Mouse (Mus musculus): ENCODE results near the gene Tpd52l1.

The Tpd52l1 gene

DNA sequence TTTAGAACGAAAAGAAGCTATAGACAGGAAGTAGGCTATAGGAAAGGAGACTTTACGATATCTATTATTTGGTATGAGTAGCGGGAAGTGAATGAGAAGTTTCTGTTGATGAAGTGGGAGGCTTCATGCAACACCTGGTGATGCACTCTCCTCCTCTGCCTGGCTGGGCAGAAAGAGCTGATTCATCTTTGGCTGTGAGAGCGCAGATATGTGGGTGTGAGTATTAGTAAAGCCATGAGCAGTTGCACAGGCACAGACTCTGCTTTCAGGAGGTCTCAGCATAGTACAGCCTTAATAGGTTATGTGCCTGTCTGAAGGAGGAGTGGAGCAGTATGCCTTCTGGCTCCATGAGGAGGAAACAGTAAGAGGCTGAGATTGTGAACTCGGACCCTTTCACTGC, 109.3 kb downstream of the Tpd52l1 start:
- peak; percentile 9 for DNase-seq (ENCODE audit: low spot score)

DNA sequence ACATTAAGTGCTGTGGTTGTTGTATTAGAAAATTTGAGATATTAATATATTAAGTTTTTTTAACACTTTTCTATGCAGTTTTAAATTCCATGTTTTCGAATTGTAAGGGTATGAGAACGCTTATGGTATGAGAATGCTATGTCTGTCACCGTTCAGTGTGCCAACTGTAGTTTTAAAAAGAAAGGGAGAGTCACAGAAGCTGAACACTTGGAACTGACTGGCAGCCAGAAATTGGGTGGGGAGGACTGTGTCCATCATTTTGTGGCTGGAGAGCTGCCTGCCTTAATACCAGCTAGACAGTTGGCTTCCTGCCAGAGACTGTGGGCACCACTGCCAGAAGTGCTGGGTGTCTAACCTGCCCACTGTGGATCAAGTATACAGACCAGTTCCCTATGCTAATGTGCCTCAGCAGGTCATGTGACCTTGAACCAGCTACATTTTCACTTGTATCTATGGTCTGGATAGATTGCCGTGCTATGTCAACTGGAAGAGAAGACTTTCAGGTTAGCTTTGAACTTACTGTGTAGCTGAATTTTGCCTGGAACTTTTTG, 114.5 kb downstream of the Tpd52l1 start:
- DNase-seq (ENCODE audit: low spot score), result no peak

DNA sequence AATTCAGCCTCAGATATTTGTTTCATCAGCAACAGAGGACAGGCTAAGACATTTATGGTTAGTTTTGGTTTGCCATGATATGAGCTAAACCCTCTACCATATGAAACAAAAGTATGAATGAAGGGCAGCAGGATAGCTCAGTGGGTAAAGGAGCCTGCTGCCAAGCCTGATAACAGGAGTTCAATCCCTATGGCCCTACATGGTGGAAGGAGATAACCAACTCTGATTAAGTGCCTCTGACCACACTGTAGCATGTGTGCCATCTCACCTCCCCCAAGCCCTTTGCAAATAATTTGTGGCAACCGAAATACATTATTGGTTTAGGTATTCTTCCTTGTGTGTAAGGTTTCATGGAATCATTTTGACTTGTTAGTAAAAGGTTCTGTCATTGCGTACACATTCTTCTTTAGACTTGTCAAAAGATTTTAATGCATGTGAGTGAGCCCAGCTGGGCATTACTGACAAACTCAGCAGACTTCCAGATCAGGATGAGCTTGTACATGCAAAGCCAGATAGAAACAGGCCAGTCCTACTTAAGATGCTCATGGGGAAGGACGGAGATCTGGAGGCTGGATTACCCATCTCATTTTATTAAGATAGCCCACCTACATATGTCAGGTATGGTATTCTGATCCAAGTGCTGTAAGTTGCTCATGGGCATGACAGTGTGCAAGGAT, 115.3 kb downstream of the Tpd52l1 start:
- DNase-seq (ENCODE audit: low spot score), result no peak

DNA sequence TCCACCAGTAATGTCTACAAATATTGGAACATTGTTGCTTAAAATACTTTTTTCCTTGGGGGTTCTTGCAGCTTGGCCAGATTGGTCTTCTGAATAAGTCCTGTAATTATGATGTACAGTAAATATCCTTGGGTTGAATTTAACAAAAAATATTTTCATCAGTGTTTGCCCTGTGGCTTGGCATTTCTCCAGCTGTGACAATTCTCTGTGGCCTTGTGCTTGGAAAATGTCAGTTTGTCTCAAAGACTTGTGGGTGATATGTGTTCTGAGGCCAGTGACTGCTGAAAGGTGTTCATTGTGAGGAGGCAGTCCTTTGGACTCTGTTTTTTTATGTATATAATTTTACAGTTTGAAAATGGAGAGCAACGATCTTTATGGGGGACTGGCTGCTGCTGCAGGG, 116.3 kb downstream of the Tpd52l1 start:
- DNase-seq (ENCODE audit: low spot score), result no peak

DNA sequence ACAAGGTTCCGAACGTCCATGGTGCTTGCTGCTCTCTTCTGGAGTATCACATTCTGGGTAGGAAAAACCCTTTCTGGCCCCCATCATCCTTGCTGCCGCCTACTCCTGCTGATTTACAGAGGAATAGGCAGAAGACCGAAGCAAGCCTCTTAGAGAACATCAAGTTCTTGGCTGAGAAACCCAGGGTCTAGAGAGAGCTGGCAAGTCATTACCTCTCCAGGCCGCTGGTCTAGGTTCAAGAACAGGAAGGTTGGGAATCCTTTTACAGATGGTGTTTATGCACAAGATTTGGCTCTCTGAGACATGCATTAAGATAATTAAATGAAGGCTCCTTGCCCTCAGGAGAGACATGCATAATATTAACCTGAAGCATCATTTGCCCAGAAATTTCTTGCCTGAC, 127.3 kb downstream of the Tpd52l1 start:
- DNase-seq (ENCODE audit: low spot score), result no peak

DNA sequence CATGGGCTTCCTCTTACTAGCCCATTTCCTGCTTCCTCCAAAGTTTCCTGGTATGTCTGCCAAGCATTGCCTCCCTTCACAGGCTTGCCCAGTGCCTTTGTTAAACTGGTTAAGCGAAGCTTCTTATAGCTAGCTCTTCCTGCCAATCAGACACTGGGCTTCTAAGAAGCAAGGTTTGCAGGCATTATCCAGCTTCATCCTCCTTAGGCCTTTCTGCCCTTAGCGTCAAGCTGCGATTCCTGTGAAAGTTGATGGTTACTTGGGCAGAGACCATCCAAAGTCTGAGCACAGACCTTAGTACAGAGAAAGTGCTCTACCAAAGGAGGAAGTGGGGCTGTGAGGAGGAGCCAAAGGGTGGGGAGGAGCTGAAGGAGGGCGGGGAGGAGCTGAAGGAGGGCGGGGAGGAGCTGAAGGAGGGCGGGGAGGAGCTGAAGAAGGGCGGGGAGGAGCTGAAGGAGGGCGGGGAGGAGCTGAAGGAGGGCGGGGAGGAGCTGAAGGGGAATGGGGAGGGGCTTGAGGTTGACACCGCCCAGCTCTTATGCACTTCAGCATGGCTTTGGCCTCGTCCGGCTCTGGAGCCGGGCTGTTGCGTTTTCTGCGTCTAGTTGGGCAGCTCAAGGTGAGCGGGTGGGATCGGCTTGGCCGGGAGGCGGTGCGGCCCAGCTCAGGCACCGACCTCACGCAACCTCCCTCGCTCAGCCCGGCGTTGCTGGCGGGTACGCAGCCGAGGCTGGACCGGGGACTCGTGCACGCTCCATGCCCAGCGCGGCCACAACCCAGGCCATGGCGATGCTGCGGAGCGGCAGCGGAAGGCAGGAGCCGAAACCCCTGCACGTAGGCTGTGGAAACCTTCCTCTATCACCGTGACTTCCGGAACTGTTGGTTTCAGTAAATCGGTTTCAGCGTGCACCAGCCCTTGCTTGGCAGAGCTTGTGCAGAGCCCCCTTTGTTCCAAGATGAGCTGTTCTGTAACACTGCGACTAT, 132.6 kb downstream of the Tpd52l1 start, which contains the start of gene Hddc2:
Gene Hddc2, plus strand, starts transcription at position 519 of the 984 bp plus-strand sequence.
- DNase-seq (ENCODE audit: low spot score), result peak; percentile 59

DNA sequence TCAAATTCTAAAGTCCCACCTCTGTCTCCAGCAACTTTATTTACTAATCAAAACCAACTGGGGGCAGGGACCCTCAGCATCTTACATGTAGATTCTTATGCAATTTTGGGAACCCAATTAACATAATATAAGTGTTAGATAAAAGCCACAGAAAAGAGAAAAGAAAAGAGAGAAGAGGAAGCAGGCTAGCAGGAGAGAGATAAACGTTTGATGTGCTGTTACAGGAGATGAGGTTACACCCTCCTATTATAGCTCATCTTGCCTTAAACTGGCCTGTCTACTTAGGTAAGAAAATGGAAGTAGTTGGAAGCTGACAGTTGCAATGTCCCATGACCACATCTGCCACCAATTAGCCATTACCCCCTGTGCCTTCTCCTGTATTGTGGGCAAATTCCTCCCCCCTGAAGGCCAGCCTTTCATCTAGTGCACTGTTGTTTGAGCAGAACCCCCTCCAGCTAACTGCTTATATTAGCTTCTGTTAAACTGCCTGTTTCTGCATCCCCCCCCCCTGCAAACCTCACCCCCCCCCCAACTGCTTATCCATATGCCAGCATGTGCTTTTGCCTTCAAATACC, 138.6 kb downstream of the Tpd52l1 start:
- no peak for DNase-seq (ENCODE audit: low spot score)

DNA sequence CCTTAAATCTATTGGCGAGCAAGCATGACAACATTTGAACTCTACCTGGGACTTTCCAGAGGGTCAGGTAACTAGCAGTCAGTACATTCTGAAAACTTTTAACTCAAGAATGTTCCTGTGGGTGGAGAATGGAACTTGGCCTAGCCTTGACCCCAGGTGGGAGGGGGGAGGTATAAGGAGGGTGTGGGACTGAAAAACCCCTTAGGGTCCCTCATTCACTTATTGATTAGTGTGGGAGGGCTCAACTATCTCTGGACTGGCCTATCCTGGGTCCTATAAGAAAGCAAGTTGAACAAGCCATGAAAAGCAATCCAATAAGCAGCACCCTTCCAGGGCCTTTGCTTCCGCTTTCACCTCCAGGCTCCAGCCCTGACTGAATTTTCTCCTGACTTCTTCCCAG, 142.3 kb downstream of the Tpd52l1 start:
- DNase-seq (ENCODE audit: low spot score), result no peak

DNA sequence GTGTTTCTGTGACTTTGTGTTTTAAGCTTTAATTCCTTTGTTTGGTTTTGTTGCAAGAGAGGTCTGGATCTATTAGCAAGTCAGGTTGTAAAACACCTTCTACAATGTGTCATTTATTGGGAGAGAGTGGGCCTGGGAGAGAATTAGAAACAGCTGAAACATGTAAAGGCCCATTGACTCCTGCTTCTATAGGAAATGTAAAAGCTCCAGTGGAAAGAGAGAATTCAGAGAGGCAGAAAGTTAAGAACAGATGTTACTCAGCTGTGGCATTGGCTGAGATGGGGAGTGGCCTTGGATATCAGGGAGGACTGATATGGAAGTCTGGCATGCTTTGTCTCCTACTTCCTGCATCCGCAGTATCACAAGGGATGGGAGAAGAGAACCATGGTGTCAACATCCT, 145.5 kb downstream of the Tpd52l1 start:
- no peak for DNase-seq (ENCODE audit: low spot score)

DNA sequence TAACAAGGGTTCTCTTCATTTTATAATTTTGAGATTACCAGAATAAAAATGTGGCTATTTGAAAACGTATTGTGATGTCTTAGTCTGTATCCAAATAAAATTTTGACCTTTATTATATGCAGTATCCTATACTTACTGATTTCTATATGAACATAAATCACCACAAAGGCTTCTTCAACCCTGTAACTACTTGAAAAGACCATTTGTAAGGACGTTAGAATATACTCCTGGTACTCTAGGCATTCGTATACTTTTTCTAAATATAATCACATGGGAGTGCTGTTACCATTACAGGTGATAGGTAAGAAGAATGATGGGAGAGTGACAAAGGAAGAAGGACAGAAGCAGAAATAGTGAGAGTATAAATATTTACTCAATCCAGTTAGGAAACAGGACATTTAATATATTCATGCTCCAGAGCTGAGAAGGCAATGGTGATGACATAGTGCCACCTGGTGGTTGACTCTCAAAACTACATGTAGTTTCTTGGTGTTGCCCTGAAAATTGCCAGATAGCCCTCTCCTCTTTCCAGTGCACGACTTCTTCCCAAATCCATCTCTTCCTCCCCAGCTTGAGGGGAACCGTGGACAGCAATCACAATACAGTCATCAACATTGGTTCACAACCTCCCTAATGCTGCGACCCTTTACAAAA, 146.7 kb downstream of the Tpd52l1 start:
- peak; percentile 73 for DNase-seq (ENCODE audit: low spot score)

DNA sequence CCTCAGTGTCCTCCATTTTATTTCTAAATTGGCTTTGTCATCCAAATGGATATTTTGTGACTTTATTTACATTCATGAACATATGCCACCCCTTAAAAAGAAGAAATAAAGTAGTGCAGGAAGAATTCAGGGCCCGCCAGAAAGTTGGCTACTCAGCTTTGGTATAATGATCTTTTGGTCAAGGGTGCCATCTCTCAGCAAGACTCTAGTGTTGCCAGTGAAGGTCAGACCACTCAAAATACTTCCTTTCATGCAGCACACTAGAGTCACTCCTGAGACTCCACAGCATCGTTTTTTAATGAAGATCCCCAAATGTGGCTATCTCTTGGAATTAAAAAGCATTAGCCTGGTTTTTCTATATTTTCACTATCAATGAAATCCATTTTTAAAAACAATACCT, 147.5 kb downstream of the Tpd52l1 start:
- DNase-seq (ENCODE audit: low spot score), result no peak

DNA sequence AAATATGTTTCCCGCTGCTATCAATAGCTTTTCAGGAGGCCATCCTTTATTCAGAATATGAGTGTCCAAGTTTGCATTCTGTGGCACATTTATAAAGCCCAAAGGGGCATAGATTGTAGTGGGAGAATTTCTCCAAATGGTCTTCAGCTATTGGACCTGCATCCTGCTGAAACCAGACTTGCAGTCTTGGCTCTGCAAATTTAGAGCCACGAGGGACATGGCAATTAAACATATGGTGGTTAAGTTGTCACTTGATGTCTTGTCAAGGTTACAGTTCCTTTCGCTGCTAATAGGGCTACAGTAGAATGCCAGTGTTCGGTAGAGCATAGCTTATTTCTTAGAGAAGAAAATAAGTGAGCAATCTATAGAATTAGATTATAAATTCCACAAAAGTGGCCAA, 148.7 kb downstream of the Tpd52l1 start:
- no peak for DNase-seq (ENCODE audit: low spot score)

DNA sequence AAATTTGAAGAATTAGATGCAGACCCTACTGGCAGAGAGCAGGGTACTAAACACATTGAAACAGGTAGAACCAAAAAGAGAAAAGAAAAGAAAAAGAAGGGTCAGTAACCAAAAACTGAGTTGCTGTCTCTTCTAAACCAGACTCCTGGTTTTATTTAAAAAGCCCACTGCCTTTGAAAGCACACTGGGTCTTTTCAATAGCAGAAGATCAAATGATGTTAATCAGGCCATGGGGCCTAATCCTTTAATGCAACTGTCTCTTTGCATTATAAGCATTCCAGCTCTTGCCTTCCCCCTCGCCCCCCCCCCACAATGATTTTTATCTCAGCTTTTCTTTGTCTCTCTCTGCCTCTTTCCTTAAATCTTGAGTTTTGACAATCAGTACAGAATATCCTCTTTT, 149.3 kb downstream of the Tpd52l1 start:
- DNase-seq (ENCODE audit: low spot score), result no peak

DNA sequence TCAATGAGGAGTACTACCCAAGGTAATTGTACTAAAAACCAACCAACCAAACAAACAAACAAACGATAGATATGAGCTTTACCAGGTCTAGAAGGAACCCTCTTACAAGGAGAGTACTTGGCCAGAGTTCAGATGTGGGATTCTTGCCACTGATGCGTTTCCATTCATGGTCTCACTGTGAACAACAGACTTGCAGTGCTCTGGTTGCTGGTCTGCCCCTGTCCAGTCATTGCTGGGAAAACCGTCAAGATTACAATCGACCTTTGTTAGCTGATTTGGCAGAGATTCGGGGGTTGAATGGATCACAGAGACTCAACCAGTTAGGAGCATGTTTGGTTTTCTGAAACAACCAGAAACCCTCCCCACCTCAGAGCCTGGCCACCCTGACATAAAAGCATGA, 150.1 kb downstream of the Tpd52l1 start:
- peak; percentile 37 for DNase-seq (ENCODE audit: low spot score)

DNA sequence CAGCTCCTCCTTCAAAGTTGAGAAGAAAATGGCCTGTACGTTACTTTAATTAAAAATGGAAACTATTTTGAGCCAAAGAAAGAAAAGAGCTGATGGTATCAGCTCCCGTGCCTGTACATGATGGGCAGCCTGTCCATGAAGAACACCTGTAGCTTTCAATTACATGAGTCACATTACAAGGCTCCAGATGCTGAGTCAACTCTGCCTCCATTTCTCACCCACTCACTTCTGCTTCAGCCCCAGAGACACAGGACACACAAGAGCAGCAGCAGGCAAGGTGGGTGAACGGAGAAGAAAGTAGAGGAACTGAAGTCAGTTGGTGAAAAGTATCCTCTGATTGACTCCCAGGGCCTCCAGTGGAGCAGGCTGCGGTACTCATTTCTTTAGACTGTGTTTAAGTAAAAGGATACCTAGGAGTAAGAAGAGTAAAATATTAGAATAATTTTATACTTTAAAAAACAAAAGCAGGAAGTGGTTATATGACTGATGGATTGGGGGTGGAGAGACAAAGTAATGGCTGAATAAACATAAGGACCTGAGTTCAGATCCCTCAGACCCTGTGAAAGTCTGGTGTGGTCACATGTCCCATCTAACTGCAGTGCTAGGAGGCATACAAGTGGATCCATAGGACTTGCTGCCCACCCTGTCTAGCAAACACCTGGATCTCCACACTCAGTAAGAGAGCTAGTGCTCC, 156.9 kb downstream of the Tpd52l1 start:
- no peak for DNase-seq (ENCODE audit: low spot score)

DNA sequence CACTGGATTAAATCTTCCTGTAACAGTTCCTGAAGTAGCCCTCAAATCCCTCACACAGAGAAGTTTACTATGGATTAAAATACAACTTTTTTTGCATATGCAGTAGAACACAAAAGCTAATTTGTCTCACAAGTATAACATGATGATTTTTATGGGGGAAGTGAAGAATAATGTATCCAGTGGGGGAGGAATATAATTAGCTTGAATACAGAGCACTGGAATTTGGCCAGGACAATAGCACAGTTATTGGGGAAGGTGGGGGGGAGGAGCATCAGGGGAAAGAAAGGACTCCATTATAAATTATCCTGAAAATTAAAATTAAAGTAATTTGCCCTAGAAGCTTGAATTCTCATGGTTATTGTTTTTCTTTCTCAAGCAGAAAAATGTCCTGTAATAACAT, 158.0 kb downstream of the Tpd52l1 start:
- no peak for DNase-seq (ENCODE audit: low spot score)

All from layer of hippocampus, adult 11-12 months (tissue).